Mouse (Mus musculus) myocyte (in vitro differentiated cells): ENCODE results near the gene Iqsec1.

ENCODE experiments used
- CEBPB ChIP-seq: IDR thresholded peaks from 2 replicates; pipeline ENCODE4 v1.6.1; 2011; ENCODE audit warnings: mild to moderate bottlenecking, moderate library complexity; ENCODE audit not compliant: poor library complexity, insufficient read depth, severe bottlenecking
- E2F4 ChIP-seq: IDR thresholded peaks from one replicate; pipeline ENCODE4 v1.6.1; 2011; ENCODE audit warnings: mild to moderate bottlenecking, control low read depth, moderate library complexity; ENCODE audit not compliant: insufficient read depth
- MAX ChIP-seq: IDR thresholded peaks from one replicate; pipeline ENCODE4 v1.6.1; 2011; ENCODE audit warnings: low read depth, mild to moderate bottlenecking, control low read depth
- MYOD1 ChIP-seq, 3 experiments: IDR thresholded peaks; one replicate each; pipeline ENCODE4 v1.6.1; 2011; ENCODE audit warnings: control low read depth in 2 of 3, low read depth in 2 of 3, mild to moderate bottlenecking in 2 of 3, moderate library complexity in 1 of 3; ENCODE audit not compliant: insufficient read length in 2 of 3, control insufficient read depth in 1 of 3
- POLR2A ChIP-seq: IDR thresholded peaks from one replicate; pipeline ENCODE4 v1.6.1; 2011; ENCODE audit warnings: low read depth, mild to moderate bottlenecking, control low read depth, moderate library complexity; ENCODE audit not compliant: insufficient read length
- POLR2AphosphoS2 ChIP-seq: IDR thresholded peaks from one replicate; pipeline ENCODE4 v1.6.1; 2011; ENCODE audit warnings: low read depth, control low read depth; ENCODE audit not compliant: insufficient read length
- SRF ChIP-seq: IDR thresholded peaks from one replicate; pipeline ENCODE4 v1.6.1; 2011; ENCODE audit warnings: low read depth; ENCODE audit not compliant: control insufficient read depth, insufficient read length
- TCF12 ChIP-seq: IDR thresholded peaks from one replicate; pipeline ENCODE4 v1.6.1; 2011; ENCODE audit warnings: mild to moderate bottlenecking, control low read depth; ENCODE audit not compliant: poor library complexity, insufficient read depth, severe bottlenecking
- TCF3 ChIP-seq: IDR thresholded peaks from one replicate; pipeline ENCODE4 v1.6.1; 2011; ENCODE audit warnings: low read depth, control low read depth; ENCODE audit not compliant: insufficient read length
- USF1 ChIP-seq: IDR thresholded peaks from one replicate; pipeline ENCODE4 v1.6.1; 2011; ENCODE audit warnings: low read depth, mild to moderate bottlenecking, control low read depth, moderate library complexity

DNA sequence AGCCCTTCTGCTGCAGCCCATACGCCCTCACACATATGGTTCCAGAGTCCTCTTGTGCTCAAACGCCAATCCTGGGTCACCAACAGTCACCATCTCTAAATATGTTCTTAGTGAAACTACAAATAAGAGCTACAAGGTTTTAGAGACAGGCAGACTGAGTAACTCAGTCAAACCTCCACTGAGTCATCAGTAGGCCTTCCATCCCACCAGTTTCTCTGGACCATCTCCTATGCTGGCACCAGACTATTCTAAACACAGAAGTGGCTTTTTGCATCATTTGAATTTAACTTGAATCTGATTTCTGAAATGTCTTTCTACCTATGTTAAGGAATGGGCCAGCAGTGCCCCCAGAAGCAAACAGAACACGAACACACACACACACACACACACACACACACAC lies 120.5 kb downstream of the Iqsec1 start:
- TF ChIP-seq MAX (no peak), POLR2A (no peak), CEBPB (no peak), TCF12 (no peak), TCF3 (no peak), SRF (no peak), MYOD1 (IDR thresholded peaks at IDR 0.05; ENCODE audit: control insufficient read depth in 1 of 3, insufficient read length in 2 of 3, low read depth in 2 of 3) (no peak), USF1 (no peak), POLR2AphosphoS2 (no peak), E2F4 (no peak)
